ENCODE assay signal across 15 mouse cellular contexts in genomic region chr7:100472777-100473176, GRCm38 (mm10). TPM values are rescaled to one million over a fixed set of nuclear protein-coding genes. Genes with fewer than 3 reads are reported as not detected.
DNase-seq lines count a peak whose midpoint lies in the region; ATAC-seq and TF ChIP-seq lines count a peak whose summit lies in the region.
"Had no signal": no experiment of that assay in that cellular context is flagged by ENCODE, and none has a peak within 500 bp of the region (broad histone marks: within the 10 kb centered on the region; RNA-seq: fewer than 3 reads in every experiment).

Gene Ucp3, plus strand, starts transcription at chr7:100472990.

- WGBS in liver, embryonic 12.5 days (ENCODE audit: insufficient replicate concordance), result 76% methylated on average over 6 of the region's 6 CpGs
- WGBS in heart, adult 2 months, result 59% methylated on average over 6 of the region's 6 CpGs

- no peak within 1 kb of the TSS for H3K4me2 ChIP-seq in liver, embryonic 12.5 days
- H3K4me2 ChIP-seq: forebrain, embryonic 13.5 days; midbrain, embryonic 13.5 days had no signal

- H3K27ac ChIP-seq in liver, embryonic 12.5 days, result peak within 1 kb of the TSS; percentile 46
- peak within 1 kb of the TSS; percentile 83 for H3K27ac ChIP-seq in heart, adult 2 months
- H3K27ac ChIP-seq: forebrain, embryonic 13.5 days; midbrain, embryonic 13.5 days had no signal

- 0 out of 2 replicates have a peak, but pooled peaks have one; percentile 24 for TF ChIP-seq EP300 in heart, adult 2 months (IDR thresholded peaks at IDR 0.05; ENCODE audit: insufficient read depth, low read depth, low read length)

- no peak within 1 kb of the TSS for H3K9ac ChIP-seq in liver, embryonic 12.5 days
- peak within 1 kb of the TSS; percentile 67 for H3K9ac ChIP-seq in heart, adult 2 months (ENCODE audit: low read depth, low read length)
- H3K9ac ChIP-seq: forebrain, embryonic 13.5 days; midbrain, embryonic 13.5 days had no signal

- no peaks in the 10 kb centered on the region for H3K79me2 ChIP-seq in heart, adult 2 months (replicated peaks; ENCODE audit: control insufficient read depth, insufficient read depth, low read length)

- H3K9me3 ChIP-seq in liver, embryonic 12.5 days (replicated peaks), result no peaks in the 10 kb centered on the region
- H3K9me3 ChIP-seq: forebrain, embryonic 13.5 days; midbrain, embryonic 13.5 days had no signal

- TF ChIP-seq POLR2A in heart, adult 2 months (IDR thresholded peaks at IDR 0.05; ENCODE audit: insufficient read depth, low read depth, low read length), result peak; percentile 80

- no peak for ATAC-seq in liver, embryonic 12.5 days
- ATAC-seq in activated CD4-positive, CD25-positive, alpha-beta regulatory T cell, adult 4 months, result no peak
- ATAC-seq: forebrain, embryonic 13.5 days; intestine, embryonic 16.5 days; midbrain, embryonic 13.5 days had no signal

- DNase-seq in liver, result no peak
- peak in 1 of 2 experiments; percentile 51 for DNase-seq in adrenal gland, postnatal 36 days
- DNase-seq in heart, adult 2 months, result peak; percentile 46 to 62
- peak; percentile 55 for DNase-seq in heart, postnatal 4 days
- DNase-seq in B cell, adult 2 months, result no peak
- DNase-seq in cerebellum, adult 11-12 months, result no peak
- DNase-seq: left cerebral cortex, postnatal 4 days; right cerebral cortex, postnatal 25 days; thymus, postnatal 4 days had no signal

- H3K4me3 ChIP-seq in liver, embryonic 12.5 days, result no peak within 1 kb of the TSS
- peak within 1 kb of the TSS; percentile 46 for H3K4me3 ChIP-seq in heart, adult 2 months
- H3K4me3 ChIP-seq: forebrain, embryonic 13.5 days; midbrain, embryonic 13.5 days had no signal

- peaks cover 49% of the 10 kb centered on the region for H3K4me1 ChIP-seq in liver, embryonic 12.5 days
- peaks cover 2% of the 10 kb centered on the region; the same call in 1 of the 2 replicates for H3K4me1 ChIP-seq in heart, adult 2 months (ENCODE audit: control insufficient read depth, insufficient read depth, low read length)
- H3K4me1 ChIP-seq: forebrain, embryonic 13.5 days; midbrain, embryonic 13.5 days had no signal

- no peaks in the 10 kb centered on the region for H3K27me3 ChIP-seq in liver, embryonic 12.5 days (replicated peaks)
- H3K27me3 ChIP-seq in heart, adult 2 months (ENCODE audit: control insufficient read depth, insufficient read depth, low read length), result no peaks in the 10 kb centered on the region
- H3K27me3 ChIP-seq: forebrain, embryonic 13.5 days; midbrain, embryonic 13.5 days had no signal

- peaks cover 22% of the 10 kb centered on the region for H3K36me3 ChIP-seq in liver, embryonic 12.5 days
- H3K36me3 ChIP-seq in heart, adult 2 months (ENCODE audit: control insufficient read depth, insufficient read depth, low read length), result no peaks in the 10 kb centered on the region

- intact Hi-C loops in heart, adult 2 months (cut with DNase I), result no loop called here

- TF ChIP-seq CTCF in heart, adult 2 months (IDR thresholded peaks at IDR 0.05), result no peak

RNA-seq across cellular contexts. Expression of gene Ucp3, which starts in this region (rescaled TPM):
- polyA plus RNA-seq in liver, embryonic 12.5 days (2016; fragmentation: Nextera tagmentation; extraction: Ambion mirVana), result 0.10 TPM in 1 of 2 replicates, not detected in the other
- total RNA-seq in adrenal gland, postnatal 36 days (2021), result 10 to 100 TPM; 14.6 to 29.8 TPM
- 10 to 100 TPM; 33.7 to 39.4 TPM for total RNA-seq in heart, adult 2 months (2021)
- polyA plus RNA-seq in heart, adult 2 months (2012; rRNA removed), result 39.0 and 39.1 TPM in 2 replicates
- 10 to 100 TPM; 15.2 to 16.5 TPM for total RNA-seq in heart, postnatal 4 days (2021)
- not detected for polyA plus RNA-seq in activated CD4-positive, CD25-positive, alpha-beta regulatory T cell, adult 4 months (2017; shearing (Covaris generic))
- polyA plus RNA-seq: forebrain, embryonic 13.5 days; intestine, embryonic 16.5 days; midbrain, embryonic 13.5 days; neural tube, embryonic 14.5 days had no signal

Comparison
In these comparisons a context has a peak if more than half of its experiments do, and no peak if none do; other contexts are left out.
1. RNA of gene Ucp3 (polyA plus RNA-seq): 39.0 to 39.1 TPM in heart, adult 2 months; not detected in activated CD4-positive, CD25-positive, alpha-beta regulatory T cell, adult 4 months and 0.10 TPM in liver, embryonic 12.5 days; every median in the first group is over 10 times any median in the second.
2. DNase-seq: peak in heart, adult 2 months (2 of 2) and heart, postnatal 4 days (single experiment); none in liver (single experiment), B cell, adult 2 months (0 of 2) and cerebellum, adult 11-12 months (single experiment).